Mouse (Mus musculus) heart, adult 8-10 months (tissue): ENCODE results near the gene Tbl1x. TPM values are rescaled to one million over a fixed set of nuclear protein-coding genes. Genes with fewer than 3 reads are reported as not detected.

ENCODE experiments used
- DNase-seq: peaks from one replicate; pipeline ENCODE4 v3.0.0; 2022; ENCODE audit warnings: low spot score
- total RNA-seq, 4 experiments: library from RNA; stranded (reverse); gene quantifications; 2 replicates each; pipeline ENCODE4 v1.2.4; 2022

The Tbl1x gene
- total RNA-seq, 4 experiments from 2014 or later, result 28.4 to 31.0 (median 29.7) TPM

- DNase-seq, result no peak
Observed at GRCm38 (mm10) chrX:77608947-77609703, 98.3 kb downstream of the Tbl1x start.

- no peak for DNase-seq
Observed at GRCm38 (mm10) chrX:77611938-77612337, 101.1 kb downstream of the Tbl1x start.

GRCm38 (mm10) chrX:77613041-77613440 lies 102.2 kb downstream of the Tbl1x start:
- DNase-seq, result no peak

GRCm38 (mm10) chrX:77615735-77616293 lies 105.0 kb downstream of the Tbl1x start:
- DNase-seq, result no peak

GRCm38 (mm10) chrX:77617368-77618144 lies 106.7 kb downstream of the Tbl1x start:
- no peak for DNase-seq

- DNase-seq, result peak; percentile 32
Observed at GRCm38 (mm10) chrX:77630439-77630838, 119.6 kb downstream of the Tbl1x start.

- no peak for DNase-seq
Observed at GRCm38 (mm10) chrX:77636499-77636898, 125.7 kb downstream of the Tbl1x start.

- DNase-seq, result peak; percentile 67
Observed at GRCm38 (mm10) chrX:77638076-77638475, 127.3 kb downstream of the Tbl1x start.

GRCm38 (mm10) chrX:77640301-77640700 lies 129.5 kb downstream of the Tbl1x start:
- no peak for DNase-seq

- DNase-seq, result no peak
Observed at GRCm38 (mm10) chrX:77646164-77646563, 135.4 kb downstream of the Tbl1x start.

GRCm38 (mm10) chrX:77650246-77650645 lies 139.4 kb downstream of the Tbl1x start:
- DNase-seq, result no peak

- no peak for DNase-seq
Observed at GRCm38 (mm10) chrX:77662030-77662429, 151.2 kb downstream of the Tbl1x start.

- no peak for DNase-seq
Observed at GRCm38 (mm10) chrX:77663276-77663675, 152.5 kb downstream of the Tbl1x start.

- DNase-seq, result no peak
Observed at GRCm38 (mm10) chrX:77665030-77665429, 154.2 kb downstream of the Tbl1x start.

GRCm38 (mm10) chrX:77666911-77667310 lies 156.1 kb downstream of the Tbl1x start:
- no peak for DNase-seq

- no peak for DNase-seq
Observed at GRCm38 (mm10) chrX:77667441-77667840, 156.6 kb downstream of the Tbl1x start.

GRCm38 (mm10) chrX:77669779-77670550 lies 159.2 kb downstream of the Tbl1x start:
- DNase-seq, result peak; percentile 27
